Mouse (Mus musculus) C2C12 (cell line): Measurements from ENCODE around the gene Tmem213. TPM values are rescaled to one million over a fixed set of nuclear protein-coding genes. Genes with fewer than 3 reads are reported as not detected.

ENCODE experiments used
- H3K27me3 ChIP-seq: one replicate; pipeline ENCODE4 v1.6.1; 2011; ENCODE audit not compliant: control insufficient read depth, insufficient read depth, insufficient read length
- H3K36me3 ChIP-seq: one replicate; pipeline ENCODE4 v1.6.1; 2011; ENCODE audit not compliant: control insufficient read depth, insufficient read depth
- H3K4me3 ChIP-seq: one replicate; pipeline ENCODE4 v1.5.1; 2011; ENCODE audit warnings: mild to moderate bottlenecking, control low read depth; ENCODE audit not compliant: poor library complexity, insufficient read depth, severe bottlenecking
- H3K79me2 ChIP-seq: one replicate; pipeline ENCODE4 v1.6.1; 2011; ENCODE audit not compliant: control insufficient read depth, insufficient read depth
- H3K79me3 ChIP-seq: one replicate; pipeline ENCODE4 v1.6.1; 2011; ENCODE audit warnings: low read depth, control low read depth
- H3ac ChIP-seq: one replicate; pipeline ENCODE3; 2011; ENCODE audit warnings: low read depth; ENCODE audit not compliant: control insufficient read depth, insufficient read length
- CEBPB ChIP-seq: IDR thresholded peaks from one replicate; pipeline ENCODE4 v1.6.1; 2011; ENCODE audit warnings: low read depth, mild to moderate bottlenecking, control low read depth, moderate library complexity
- CTCF ChIP-seq: IDR thresholded peaks from one replicate; pipeline ENCODE4 v1.5.1; 2011; ENCODE audit not compliant: control insufficient read depth, insufficient read depth, insufficient read length
- FOSL1 ChIP-seq: IDR thresholded peaks from one replicate; pipeline ENCODE4 v1.8.0; 2011; ENCODE audit warnings: mild to moderate bottlenecking, low read length; ENCODE audit not compliant: poor library complexity, insufficient read depth, severe bottlenecking
- MAX ChIP-seq: IDR thresholded peaks from one replicate; pipeline ENCODE4 v1.6.1; 2011; ENCODE audit warnings: mild to moderate bottlenecking, control low read depth
- MYOD1 ChIP-seq: IDR thresholded peaks from one replicate; pipeline ENCODE4 v1.6.1; 2011; ENCODE audit warnings: low read depth; ENCODE audit not compliant: control insufficient read depth, insufficient read length
- MYOG ChIP-seq: IDR thresholded peaks from one replicate; pipeline ENCODE4 v1.6.1; 2011; ENCODE audit not compliant: control insufficient read depth, insufficient read length; ENCODE audit errors: extremely low read depth
- USF1 ChIP-seq: IDR thresholded peaks from one replicate; pipeline ENCODE4 v1.6.1; 2011; ENCODE audit warnings: low read depth, mild to moderate bottlenecking, control low read depth, moderate library complexity
- polyA plus RNA-seq: library from polyadenylated mRNA; unstranded; fragments of >200 nt; fragmentation: generic; extraction: Trizol; gene quantifications from one replicate; pipeline ENCODE4 v1.2.1, GENCODE M21; 2012; ENCODE audit warnings: missing spikeins

Tmem213 gene
- polyA plus RNA-seq, 1 experiment, result not detected

GRCm38 (mm10) chr6:38160556-38160955, 51.5 kb downstream of the Tmem213 start:
- Histone ChIP-seq H3K27me3 (no peaks in the 10 kb centered on the region), H3K4me3 (no peak overlapping the region), H3ac (no peak overlapping the region), H3K79me3 (no peaks in the 10 kb centered on the region), H3K36me3 (no peaks in the 10 kb centered on the region), H3K79me2 (no peaks in the 10 kb centered on the region)
- no peak for TF ChIP-seq CEBPB
- TF ChIP-seq CTCF, result no peak
- TF ChIP-seq MYOG, result no peak

GRCm38 (mm10) chr6:38162825-38163504, 53.9 kb downstream of the Tmem213 start:
- H3K27me3 ChIP-seq, result no peaks in the 10 kb centered on the region
- H3ac ChIP-seq, result no peak overlapping the region
- H3K4me3 ChIP-seq, result no peak overlapping the region
- H3K79me2 ChIP-seq, result no peaks in the 10 kb centered on the region
- H3K36me3 ChIP-seq, result no peaks in the 10 kb centered on the region
- no peaks in the 10 kb centered on the region for H3K79me3 ChIP-seq
- no peak for TF ChIP-seq CEBPB
- TF ChIP-seq USF1, result no peak
- TF ChIP-seq FOSL1, result no peak
- TF ChIP-seq MYOG, result no peak
- no peak for TF ChIP-seq MAX
- TF ChIP-seq MYOD1, result no peak
- TF ChIP-seq CTCF, result no peak

GRCm38 (mm10) chr6:38164705-38165104, 55.6 kb downstream of the Tmem213 start:
- TF ChIP-seq MYOD1 (no peak), MAX (no peak), USF1 (no peak), CEBPB (no peak), MYOG (no peak), CTCF (no peak)
- no peak overlapping the region for H3ac ChIP-seq
- no peaks in the 10 kb centered on the region for H3K27me3 ChIP-seq
- no peak overlapping the region for H3K4me3 ChIP-seq
- H3K79me2 ChIP-seq, result no peaks in the 10 kb centered on the region
- H3K36me3 ChIP-seq, result no peaks in the 10 kb centered on the region
- H3K79me3 ChIP-seq, result no peaks in the 10 kb centered on the region

- H3ac ChIP-seq, result no peak overlapping the region
- H3K36me3 ChIP-seq, result no peaks in the 10 kb centered on the region
- no peaks in the 10 kb centered on the region for H3K27me3 ChIP-seq
- TF ChIP-seq MYOD1, result no peak
- TF ChIP-seq CEBPB, result no peak
- no peak for TF ChIP-seq MAX
- no peak for TF ChIP-seq FOSL1
- TF ChIP-seq MYOG, result no peak
- no peak for TF ChIP-seq CTCF
- no peak for TF ChIP-seq USF1
- no peaks in the 10 kb centered on the region for H3K79me3 ChIP-seq
- H3K79me2 ChIP-seq, result no peaks in the 10 kb centered on the region
- H3K4me3 ChIP-seq, result no peak overlapping the region
Observed at GRCm38 (mm10) chr6:38165385-38165784, 56.3 kb downstream of the Tmem213 start.

Other genes starting within 250 kb of the Tmem213 start
- 7.1 TPM for gene Trim24, start 238.4 kb upstream of the Tmem213 start, polyA plus RNA-seq
- 0.02 TPM for gene Svopl, start 62.3 kb upstream of the Tmem213 start, polyA plus RNA-seq
- 0.11 TPM for gene Atp6v0a4, start 15.3 kb downstream of the Tmem213 start, polyA plus RNA-seq
- 1.7 TPM for gene D630045J12Rik, start 144.8 kb downstream of the Tmem213 start, polyA plus RNA-seq
- gene Zc3hav1l, start 190.0 kb downstream of the Tmem213 start, polyA plus RNA-seq, result 1.7 TPM
- 20.3 TPM for gene Zc3hav1, start 245.3 kb downstream of the Tmem213 start, polyA plus RNA-seq